Mouse (Mus musculus): ENCODE measurements around the gene Bud13.
"Not testable (repeated sequence)": the region's sequence is repeated elsewhere in the genome, so short reads cannot be mapped to it uniquely, and the experiment has no call there.

- not testable (repeated sequence) for TF ChIP-seq GATA1 (IDR thresholded peaks at IDR 0.05; ENCODE audit: borderline replicate concordance, low read length); FLI1 (IDR thresholded peaks at IDR 0.05; ENCODE audit: low read length)
These were observed 37.1 kb downstream of the Bud13 start, which contains the start of gene 4931429L15Rik for GRCm38 (mm10) chr9:46319886-46320285.

Measured in megakaryocyte, embryonic 14.5 days (primary cell).